Mouse (Mus musculus) embryo, embryonic 9.5 days (tissue): ENCODE measurements around the gene Pla2g5.
"Not testable (repeated sequence)": the region's sequence is repeated elsewhere in the genome, so short reads cannot be mapped to it uniquely, and the experiment has no call there.

Experiments
- DNase-seq: peaks from one replicate; pipeline ENCODE4 v3.0.0-alpha.2; 2017; ENCODE audit errors: extremely low spot score

The Pla2g5 gene

DNA sequence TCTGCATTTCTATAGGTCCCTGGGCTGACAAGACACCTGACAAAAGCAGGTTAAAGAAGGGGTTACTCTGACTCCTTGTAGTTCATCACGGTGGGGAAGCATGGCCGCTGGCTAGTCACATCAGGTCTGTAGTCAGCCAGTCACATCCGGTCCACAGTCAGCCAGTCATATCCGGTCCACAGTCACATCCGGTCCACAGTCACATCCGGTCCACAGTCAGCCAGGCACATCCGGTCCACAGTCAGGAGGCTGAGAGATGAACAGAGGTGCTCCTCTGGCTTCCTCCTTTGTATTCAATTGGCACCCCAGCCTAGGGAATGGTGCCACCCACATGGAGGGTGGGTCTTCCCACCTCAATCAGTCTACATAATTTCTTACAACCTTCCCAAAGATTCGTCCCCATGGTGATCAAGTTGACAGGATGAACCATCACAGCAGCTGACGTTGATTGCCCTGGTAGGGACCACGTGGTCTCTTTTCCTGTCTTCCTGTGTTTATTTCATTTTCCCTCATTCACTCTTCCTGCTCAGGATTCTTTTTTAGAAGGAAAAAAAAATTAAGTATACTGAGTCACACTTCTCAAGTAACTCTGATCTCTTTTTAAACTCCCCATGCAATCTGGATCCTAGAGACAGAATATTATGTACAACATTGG, at the start of gene Pla2g5:
Gene Pla2g5 (minus strand): TSS at position 139 of the 655 bp plus-strand sequence.
- no peak for DNase-seq

DNA sequence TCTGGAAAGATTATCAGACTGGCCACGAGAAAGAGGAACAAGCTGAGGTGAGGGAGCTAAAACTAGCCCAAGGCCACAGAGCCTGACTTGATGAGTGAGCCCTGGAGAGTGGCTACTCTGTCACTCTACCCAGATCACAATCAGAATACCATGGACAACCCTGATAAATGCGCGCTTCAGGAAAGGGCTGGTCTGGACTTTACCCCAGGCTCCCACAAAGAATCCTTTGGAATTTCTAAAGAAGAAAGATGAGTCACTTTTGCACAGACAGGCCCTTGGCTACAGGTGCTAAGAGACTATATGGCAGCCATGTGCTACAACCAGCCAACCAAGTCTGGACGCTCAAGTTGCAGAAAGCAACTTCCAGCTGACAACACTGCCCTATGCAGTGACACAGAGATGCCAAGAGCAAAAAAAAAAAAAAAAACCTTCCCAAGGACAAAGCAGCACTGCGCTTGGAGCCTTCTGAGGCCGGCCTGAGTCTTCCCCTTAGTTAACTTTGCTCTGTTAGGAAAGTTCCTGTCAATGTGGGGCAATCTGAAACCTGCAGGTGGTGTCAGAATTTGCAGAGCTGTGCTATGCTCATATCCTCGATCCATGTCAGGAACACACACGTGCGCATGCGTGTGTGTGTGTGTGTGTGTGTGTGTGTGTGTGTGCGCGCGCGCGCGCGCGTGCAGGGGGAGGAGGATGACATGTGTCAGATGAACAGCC, 42.5 kb upstream of the Pla2g5 start:
- no peak for DNase-seq

DNA sequence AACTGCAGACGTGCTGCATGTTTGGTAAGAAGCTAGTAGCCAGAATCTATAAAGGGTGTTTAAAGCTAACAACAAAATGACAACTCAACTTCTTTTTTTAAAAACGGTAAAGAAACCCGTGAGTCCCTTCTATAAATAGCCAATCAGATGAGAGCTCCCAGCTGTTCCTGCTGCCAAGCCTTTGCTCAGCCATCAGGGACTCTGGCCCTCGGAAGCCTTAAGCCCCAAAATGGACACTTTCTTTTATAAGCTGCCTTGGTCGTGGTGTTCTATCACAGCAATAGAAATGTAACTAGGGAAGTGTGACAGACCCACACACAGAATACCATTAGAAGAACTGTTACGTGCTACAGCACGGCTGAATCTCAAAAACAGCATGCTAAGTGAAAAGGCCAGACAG, 36.1 kb upstream of the Pla2g5 start:
- DNase-seq, result no peak

DNA sequence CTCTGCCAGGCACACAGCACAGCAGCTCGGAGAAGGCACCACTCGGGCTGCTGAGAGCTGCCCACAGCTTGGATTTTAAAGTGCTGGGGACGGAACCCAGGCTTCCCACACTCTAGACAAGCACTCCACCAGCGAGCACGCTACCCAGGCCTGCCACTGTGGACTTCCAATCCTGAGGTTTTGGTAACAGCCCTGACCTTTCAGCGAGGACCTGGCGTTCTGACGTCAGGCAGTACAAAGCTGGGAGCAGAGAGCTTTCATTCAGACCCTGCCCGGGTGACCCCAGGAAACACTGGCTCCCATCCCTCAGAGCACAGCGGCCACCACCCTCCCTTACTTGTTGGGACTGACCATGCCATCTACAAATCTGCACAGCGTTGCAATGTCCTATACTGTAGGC, 30.5 kb upstream of the Pla2g5 start:
- DNase-seq, result not testable (repeated sequence)

DNA sequence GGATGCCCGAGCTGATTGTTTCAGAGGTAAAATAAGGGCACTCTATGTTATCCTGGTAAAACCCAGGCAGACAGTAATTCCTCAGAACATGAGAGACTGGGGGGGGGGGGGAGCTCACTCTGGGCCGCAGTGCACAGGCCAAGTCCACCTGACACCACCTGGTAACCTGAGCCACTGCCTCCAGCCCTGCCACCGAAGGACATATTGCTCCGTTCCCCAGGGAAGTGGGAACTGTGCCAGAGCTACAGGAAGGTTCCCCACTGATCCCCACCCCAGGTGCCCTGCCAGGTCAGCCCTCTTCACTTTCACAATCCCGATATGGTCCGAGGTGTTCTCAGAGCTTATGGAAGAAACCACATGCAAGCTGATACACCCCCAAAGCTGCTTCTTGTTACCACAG, 29.4 kb upstream of the Pla2g5 start:
- no peak for DNase-seq

DNA sequence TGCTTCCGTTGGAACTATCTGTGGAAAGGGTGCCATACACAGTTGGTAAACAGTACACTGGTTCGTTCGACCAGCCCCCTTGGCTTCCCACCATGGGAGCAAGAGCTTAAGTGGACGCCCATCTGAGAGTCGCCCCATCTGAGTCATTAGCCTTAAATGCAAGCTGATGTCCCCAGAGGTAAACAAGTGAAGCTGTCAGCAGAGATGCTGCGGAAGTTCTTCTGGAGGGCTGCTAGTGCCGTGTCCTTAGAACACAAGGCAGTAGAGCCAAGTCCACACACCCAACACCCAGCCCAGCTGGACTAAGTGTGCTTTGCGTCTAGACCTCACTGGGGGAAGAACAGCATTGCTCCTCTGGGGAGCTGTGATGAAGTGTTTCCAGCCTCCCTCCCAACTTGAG, 26.4 kb upstream of the Pla2g5 start:
- no peak for DNase-seq

DNA sequence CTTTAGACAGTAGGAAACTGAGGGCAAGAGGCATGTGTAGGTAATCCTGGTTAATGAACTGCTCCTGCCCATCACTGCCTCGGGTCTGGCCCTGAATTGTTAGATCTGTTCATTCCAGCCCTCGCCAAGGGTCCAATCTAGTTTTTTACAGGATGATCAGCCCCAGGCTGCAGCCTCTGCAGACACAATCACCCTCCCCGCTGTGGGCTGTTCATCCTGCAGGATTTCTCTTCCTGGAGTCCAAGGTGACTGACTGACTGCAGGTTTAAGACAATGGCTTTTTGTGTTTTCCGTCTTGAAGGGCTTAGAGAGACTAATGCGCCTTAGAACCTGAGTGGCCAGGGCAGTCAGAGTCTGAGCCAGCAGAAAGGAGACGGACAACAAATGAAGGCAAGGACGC, 25.9 kb upstream of the Pla2g5 start:
- no peak for DNase-seq

DNA sequence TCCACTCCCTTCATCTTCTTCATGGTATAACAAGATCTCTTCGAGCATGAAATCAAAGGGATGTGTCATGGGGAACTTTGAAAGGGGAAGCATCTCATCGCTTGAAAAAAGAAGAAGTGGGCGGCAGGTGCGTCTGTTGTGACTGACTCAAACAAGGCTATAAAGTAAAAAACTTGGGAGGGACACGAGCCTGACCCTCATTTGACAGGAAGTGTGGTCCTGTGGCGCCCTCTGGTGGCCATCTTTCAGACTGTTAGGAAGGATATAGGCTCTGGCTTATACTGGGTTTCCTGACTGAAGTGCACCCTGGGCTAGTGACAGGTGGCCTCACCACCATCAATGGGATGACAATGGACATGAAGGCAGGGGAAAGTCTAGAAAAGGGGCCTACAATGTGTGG, 21.0 kb upstream of the Pla2g5 start:
- peak; percentile 76 for DNase-seq

DNA sequence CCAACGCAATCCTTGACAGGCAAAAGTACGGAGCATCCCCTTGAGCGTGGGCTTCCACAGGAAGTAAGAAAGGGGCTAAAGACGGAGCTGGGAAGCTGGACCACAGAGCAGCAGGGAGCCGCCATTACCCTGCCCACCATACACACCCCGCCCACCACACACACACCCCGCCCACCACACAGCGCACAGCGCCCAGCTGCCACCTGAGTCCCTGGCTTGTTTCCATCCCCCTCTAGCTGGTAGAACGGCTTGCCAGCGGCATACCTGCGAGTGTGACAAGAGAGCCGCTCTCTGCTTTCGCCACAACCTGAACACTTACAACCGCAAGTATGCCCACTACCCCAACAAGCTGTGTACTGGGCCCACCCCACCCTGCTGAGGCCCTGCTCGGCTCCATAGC, 18.9 kb upstream of the Pla2g5 start:
- peak; percentile 33 for DNase-seq

DNA sequence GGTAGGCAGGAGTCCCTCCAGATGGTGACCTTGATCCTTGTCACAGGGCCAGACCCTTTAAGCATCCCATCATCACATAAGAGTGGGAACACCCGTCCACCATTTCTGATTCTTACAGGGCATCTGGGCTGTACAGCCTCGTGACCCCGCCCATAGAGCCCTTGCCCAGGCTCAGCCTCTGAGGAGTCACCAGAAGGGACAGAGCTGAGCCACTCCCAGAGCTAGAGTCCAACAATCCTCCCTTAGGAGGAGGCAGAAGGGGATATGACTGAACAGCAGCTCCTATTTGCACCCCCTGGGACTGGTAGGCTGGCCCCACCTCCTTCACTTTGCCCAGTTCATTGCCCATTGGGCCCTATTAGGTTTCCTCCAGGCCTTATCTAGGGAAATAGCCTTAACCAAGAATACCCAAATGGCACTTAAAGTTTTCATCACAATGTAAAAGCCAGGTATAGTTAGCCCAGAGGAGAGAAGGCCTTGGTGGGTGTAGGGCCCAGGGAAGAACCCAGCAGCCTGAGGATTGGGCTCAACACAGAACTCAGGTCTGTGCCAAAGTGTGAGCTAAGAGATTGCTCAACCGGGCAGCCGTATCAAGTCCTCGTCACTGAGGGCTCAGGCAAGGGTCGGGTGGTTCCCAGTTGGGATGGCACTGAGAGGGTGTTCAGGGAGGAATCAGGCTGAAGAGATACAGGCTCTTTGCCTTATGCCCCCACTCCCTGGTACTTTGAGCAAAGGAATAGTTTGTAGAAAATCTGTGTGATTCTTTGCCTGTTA, 17.7 kb upstream of the Pla2g5 start:
- no peak for DNase-seq

DNA sequence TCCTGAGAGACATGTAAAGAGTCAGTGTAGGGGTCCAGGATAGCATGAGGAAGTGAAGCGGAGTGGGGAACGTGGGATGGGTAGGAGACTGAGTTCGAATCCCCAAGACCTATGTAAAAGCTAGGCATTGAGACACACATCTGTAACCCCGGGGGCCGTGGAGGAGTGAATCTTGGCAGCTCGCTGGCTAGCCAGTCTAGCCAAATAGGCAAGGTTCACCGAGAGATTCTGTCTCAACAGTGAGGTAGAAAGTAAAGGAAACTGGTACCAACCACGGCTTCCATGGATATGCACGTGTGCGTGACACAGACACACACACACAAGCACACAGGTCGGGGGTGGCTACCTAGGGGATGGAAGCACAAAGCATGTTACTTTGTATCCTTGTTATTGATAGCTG, 16.5 kb upstream of the Pla2g5 start:
- no peak for DNase-seq

DNA sequence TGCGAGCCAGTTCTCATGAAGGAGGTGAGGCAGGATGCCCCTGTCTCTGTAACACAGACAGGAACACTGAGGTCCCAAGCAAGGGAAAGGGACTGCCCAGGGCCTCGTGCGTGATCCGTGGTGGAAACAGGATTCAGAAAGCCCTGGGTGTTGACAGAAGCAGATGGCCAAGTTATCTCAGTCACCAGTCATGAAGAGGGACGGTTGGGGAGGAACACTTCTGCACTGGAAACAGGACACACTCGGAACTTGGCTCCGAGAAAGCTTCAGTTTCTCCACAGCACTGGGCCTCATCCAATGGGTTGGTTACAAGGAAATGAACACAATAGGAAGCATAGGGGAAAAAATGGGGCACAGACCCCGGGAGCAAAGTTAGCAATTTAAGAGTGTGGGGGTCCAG, 15.5 kb upstream of the Pla2g5 start:
- DNase-seq, result no peak

DNA sequence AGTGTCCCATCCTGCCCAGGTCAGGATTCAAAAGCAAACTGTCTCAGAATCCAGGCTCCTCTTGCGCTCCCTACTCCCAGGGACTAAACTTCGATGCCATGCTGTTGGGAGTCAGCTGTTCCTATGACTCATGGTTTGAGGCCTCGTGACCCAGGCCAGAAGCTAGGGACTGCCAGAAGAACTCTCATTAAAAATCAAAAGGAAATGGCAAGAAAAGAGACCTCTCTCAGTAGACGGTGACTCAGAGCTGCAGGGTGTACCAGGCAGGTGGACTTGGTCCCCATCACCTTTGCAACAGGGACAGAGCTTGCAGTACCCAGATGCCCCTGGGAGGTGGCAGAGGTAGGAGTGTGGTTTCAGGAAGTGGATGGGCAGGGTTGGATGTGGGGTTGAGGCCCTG, 14.4 kb upstream of the Pla2g5 start, which contains the start of gene Pla2g2e:
Gene Pla2g2e (plus strand): TSS at position 212 of the 400 bp plus-strand sequence.
- no peak for DNase-seq

DNA sequence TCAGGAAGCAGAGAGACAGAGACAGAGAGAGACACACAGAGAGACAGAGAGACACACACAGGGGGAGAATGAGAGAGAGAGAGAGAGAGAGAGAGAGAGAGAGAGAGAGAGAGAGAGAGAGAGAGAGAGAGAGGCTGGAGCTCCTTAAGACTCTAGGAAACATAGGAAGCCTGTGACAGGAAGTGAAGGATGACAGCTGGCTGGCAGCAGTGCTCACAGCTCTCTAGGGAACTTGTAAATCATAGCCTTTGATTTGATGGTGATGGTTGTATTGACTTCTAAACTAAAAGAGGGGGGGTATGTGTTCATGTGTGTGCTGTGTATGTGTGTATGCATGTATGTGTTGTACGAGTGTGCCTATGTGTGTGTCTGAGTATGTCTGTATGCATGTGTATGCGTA, 12.7 kb upstream of the Pla2g5 start:
- DNase-seq, result no peak

DNA sequence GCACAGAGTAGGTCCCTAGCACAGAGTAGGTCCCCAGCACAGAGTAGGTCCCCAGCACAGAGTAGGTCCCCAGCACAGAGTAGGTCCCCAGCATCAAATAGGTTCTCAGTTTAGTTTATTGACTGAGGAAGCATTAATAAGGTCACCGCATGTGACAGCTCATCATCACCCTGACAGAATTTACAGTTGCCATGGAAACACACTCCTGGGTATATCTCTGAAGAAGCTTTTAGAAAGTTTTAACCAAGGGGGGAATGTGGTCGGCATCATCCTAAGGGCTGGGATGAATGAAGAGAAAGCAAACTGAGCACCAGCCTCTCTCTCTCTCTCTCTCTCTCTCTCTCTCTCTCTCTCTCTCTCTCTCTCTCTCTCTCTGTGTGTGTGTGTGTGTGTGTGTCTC, 12.0 kb upstream of the Pla2g5 start:
- not testable (repeated sequence) for DNase-seq

DNA sequence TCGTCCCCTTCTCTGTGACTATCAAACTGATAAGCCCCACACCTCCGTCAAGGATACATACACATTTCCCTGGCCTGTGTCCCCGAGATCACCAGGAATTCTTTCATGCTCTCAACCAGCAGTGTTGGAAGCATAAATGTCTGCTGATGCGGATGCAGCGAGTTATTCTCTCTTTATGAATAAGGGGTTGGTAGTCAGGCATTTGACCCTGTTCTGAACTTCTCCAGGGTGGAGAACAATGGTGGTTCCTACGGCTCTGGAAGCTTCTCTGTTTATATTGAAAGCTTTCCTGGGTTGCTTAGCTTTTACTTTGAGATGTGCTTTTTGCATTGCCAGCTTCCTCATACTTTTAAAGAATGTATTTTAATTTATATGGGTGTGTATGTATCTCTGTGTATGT, 10.6 kb upstream of the Pla2g5 start, which contains the start of gene Gm13030:
Gene Gm13030 (minus strand): TSS at position 101 of the 400 bp plus-strand sequence.
- DNase-seq, result no peak

DNA sequence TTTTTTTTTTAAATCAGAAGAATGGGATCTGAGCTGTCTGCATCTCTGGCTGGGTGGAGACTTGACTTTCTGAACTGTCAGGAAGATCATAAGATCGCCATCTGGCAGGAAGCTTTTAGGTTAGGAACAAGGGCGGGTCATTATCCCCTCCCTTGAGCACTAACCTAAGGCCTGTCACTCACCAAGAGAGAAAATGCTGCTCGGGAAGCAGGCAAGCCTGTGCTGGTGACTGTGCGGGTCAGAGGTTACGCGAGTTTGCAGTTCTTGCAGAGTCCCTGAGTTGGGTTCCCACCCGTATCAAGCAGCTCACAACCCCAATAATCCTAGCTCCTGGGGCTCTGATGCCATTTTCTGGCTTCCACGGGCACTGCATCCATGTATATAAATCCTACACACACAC, 5.4 kb upstream of the Pla2g5 start:
- DNase-seq, result peak; percentile 19

DNA sequence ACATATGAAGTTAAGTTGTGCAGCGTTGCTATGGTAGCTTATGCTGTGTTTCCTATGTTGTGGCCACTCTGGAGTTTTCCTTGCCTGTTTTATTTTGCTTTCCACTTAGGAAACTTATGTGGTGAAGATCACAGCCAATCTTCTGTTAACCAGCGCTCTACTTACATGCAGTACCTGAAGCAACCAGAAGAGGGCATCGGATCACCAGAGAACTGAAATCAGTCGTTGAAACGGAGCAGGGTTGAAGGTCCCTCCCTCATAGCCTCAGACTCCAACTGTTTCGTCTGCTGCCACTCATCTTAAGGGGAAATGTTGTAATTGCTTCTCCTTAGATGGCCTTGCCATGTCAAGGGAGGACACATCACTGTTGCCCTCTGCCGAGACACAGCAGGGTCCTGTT, 3.1 kb upstream of the Pla2g5 start:
- DNase-seq, result peak; percentile 77

DNA sequence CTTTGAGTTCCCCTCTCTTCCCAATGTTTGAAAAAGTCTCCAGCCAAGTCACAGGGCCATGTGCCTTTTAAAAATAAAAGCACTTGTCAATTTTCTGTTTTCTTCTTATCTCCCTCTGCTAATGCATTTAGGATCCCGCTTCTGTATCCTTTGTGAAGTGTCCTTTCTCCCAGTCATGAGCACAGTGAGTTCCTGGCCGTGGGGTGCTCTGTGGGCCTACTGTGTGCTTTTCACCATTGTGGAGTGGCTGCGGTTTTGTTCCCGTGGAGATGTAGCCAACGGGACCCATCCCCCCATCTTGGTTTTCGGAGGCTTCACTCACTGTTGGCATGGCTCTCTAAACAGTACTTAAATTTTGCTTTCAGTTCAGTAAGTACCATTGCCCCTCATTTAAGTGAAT, 2.7 kb upstream of the Pla2g5 start:
- DNase-seq, result no peak

DNA sequence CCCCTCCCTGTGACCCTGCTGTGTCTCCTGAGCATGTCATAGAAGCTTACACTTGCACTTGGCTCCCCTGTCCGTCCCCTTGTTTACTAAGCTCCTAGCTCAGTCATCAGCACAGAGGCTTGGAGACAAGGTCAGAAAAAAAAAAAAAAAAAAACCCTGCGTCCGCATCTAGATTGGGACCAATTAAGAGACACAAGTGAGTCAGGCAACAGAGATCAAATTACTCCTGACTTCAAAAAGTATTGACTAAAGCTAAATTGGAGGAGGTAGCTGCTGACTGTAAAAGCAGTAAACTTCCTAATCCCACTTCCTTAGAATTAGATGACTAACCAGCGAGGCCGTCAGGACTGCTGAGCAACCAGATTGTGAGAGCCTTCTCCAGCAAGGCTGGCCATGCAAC, 1.8 kb upstream of the Pla2g5 start:
- no peak for DNase-seq

DNA sequence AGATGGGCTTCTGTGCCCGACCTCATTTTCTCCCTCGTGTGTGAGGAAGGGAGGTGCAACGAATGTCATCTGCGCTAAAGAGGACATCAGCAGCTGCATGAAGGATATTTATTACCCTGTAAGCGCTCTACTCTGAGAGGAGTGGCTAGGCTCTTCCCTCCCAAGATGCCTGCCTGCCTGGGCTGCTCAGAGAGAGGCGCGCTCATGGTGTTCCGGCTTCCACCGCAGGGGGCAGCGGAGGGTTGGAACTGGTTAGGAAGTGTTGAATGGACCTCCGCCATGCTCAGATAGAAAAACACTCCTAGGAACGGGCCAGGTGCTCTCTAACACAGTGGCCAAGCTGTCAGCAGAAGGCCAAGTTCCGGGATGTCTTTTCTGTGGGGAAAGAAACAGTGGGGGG, 3.6 kb downstream of the Pla2g5 start:
- DNase-seq, result peak; percentile 88

DNA sequence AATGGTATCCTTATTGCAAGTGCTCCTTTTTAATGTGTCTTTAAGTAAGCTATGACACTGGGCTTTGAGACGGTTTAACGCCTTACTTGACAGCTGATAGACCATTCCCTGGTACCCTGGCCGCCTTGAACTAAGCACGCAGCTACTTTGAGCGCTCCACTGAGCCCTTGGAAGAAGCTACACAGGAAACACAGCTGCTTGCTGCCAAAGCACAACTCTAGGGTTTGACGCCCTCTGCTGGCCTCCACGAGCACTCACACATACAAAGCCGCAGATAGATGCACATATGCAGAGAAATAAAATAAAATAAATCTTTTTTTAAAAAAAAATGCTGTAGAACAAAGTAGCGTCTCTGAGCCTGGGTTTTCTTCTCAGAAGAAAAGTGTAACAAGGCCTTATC, 4.0 kb downstream of the Pla2g5 start:
- DNase-seq, result peak; percentile 64

DNA sequence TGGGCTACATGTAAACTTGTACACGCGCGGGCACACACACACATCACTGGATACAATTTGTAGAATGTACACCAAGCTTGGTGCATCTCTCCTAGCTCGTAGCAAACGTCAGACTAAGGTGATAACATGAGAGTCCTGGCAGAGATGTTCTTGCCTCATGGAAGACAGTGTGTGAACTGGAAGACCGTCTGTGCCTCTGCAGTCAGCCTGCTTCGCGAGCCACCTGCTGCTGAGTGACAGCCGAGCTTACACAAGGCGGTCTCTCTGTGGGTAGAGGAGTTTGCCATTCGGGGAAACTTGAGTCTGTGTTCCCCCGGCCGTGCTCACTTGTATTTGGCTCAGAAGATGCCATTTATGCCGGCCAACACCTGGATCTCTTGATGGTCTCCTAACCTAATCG, 4.8 kb downstream of the Pla2g5 start:
- DNase-seq, result no peak
